Mouse (Mus musculus): ENCODE measurements around the gene Ilf3. TPM values are rescaled to one million over a fixed set of nuclear protein-coding genes. Genes with fewer than 3 reads are reported as not detected.

Gene Ilf3
- polyA plus RNA-seq, 1 experiment, result 209 TPM

GRCm38 (mm10) chr9:21438219-21438618, 70.5 kb downstream of the Ilf3 start:
- H3K27ac ChIP-seq (ENCODE audit: insufficient read depth, low read length), result no peak overlapping the region
- H3K27me3 ChIP-seq (ENCODE audit: control insufficient read depth, insufficient read depth, low read length, poor library complexity, severe bottlenecking), result no peaks in the 10 kb centered on the region
- H3K9ac ChIP-seq (ENCODE audit: low read depth, poor library complexity, severe bottlenecking), result no peak overlapping the region
- no peaks in the 10 kb centered on the region for H3K9me3 ChIP-seq (replicated peaks; ENCODE audit: control insufficient read depth, insufficient read depth, low read length, poor library complexity, severe bottlenecking)
- H3K36me3 ChIP-seq (ENCODE audit: control insufficient read depth, insufficient read depth, low read length, poor library complexity, severe bottlenecking), result no peaks in the 10 kb centered on the region
- peaks cover 19% of the 10 kb centered on the region for H3K4me1 ChIP-seq (ENCODE audit: control insufficient read depth, insufficient read depth, low read length)
- no peak overlapping the region for H3K4me3 ChIP-seq (ENCODE audit: low read depth, low read length)
- TF ChIP-seq CTCF (IDR thresholded peaks at IDR 0.05; ENCODE audit: low read depth, low read length) (no peak), EP300 (IDR thresholded peaks at IDR 0.05; ENCODE audit: insufficient read depth, low read depth, low read length) (no peak), POLR2A (IDR thresholded peaks at IDR 0.05; ENCODE audit: insufficient read depth, low read length) (no peak)

- Histone ChIP-seq H3K27me3 (ENCODE audit: control insufficient read depth, insufficient read depth, low read length, poor library complexity, severe bottlenecking) (no peaks in the 10 kb centered on the region), H3K9ac (ENCODE audit: low read depth, poor library complexity, severe bottlenecking) (no peak overlapping the region), H3K4me1 (ENCODE audit: control insufficient read depth, insufficient read depth, low read length) (peaks cover 19% of the 10 kb centered on the region), H3K27ac (ENCODE audit: insufficient read depth, low read length) (peak overlapping the region; percentile 15; the same call in 1 of the 2 replicates), H3K9me3 (replicated peaks; ENCODE audit: control insufficient read depth, insufficient read depth, low read length, poor library complexity, severe bottlenecking) (no peaks in the 10 kb centered on the region), H3K36me3 (ENCODE audit: control insufficient read depth, insufficient read depth, low read length, poor library complexity, severe bottlenecking) (no peaks in the 10 kb centered on the region), H3K4me3 (ENCODE audit: low read depth, low read length) (no peak overlapping the region)
- TF ChIP-seq EP300 (IDR thresholded peaks at IDR 0.05; ENCODE audit: insufficient read depth, low read depth, low read length) (no peak), POLR2A (IDR thresholded peaks at IDR 0.05; ENCODE audit: insufficient read depth, low read length) (no peak), CTCF (IDR thresholded peaks at IDR 0.05; ENCODE audit: low read depth, low read length) (no peak)
These were observed 71.8 kb downstream of the Ilf3 start for GRCm38 (mm10) chr9:21439456-21439855.

- no peak for TF ChIP-seq EP300 (IDR thresholded peaks at IDR 0.05; ENCODE audit: insufficient read depth, low read depth, low read length)
- no peak for TF ChIP-seq POLR2A (IDR thresholded peaks at IDR 0.05; ENCODE audit: insufficient read depth, low read length)
- no peak for TF ChIP-seq CTCF (IDR thresholded peaks at IDR 0.05; ENCODE audit: low read depth, low read length)
- Histone ChIP-seq H3K4me1 (ENCODE audit: control insufficient read depth, insufficient read depth, low read length) (peaks cover 19% of the 10 kb centered on the region), H3K4me3 (ENCODE audit: low read depth, low read length) (no peak overlapping the region), H3K27ac (ENCODE audit: insufficient read depth, low read length) (peak overlapping the region; percentile 71), H3K9me3 (replicated peaks; ENCODE audit: control insufficient read depth, insufficient read depth, low read length, poor library complexity, severe bottlenecking) (no peaks in the 10 kb centered on the region), H3K36me3 (ENCODE audit: control insufficient read depth, insufficient read depth, low read length, poor library complexity, severe bottlenecking) (no peaks in the 10 kb centered on the region), H3K9ac (ENCODE audit: low read depth, poor library complexity, severe bottlenecking) (no peak overlapping the region), H3K27me3 (ENCODE audit: control insufficient read depth, insufficient read depth, low read length, poor library complexity, severe bottlenecking) (no peaks in the 10 kb centered on the region)
These were observed 72.2 kb downstream of the Ilf3 start for GRCm38 (mm10) chr9:21439914-21440313.

- peaks cover 19% of the 10 kb centered on the region for H3K4me1 ChIP-seq (ENCODE audit: control insufficient read depth, insufficient read depth, low read length)
- H3K4me3 ChIP-seq (ENCODE audit: low read depth, low read length), result no peak overlapping the region
- peak overlapping the region; percentile 71 for H3K27ac ChIP-seq (ENCODE audit: insufficient read depth, low read length)
- H3K9me3 ChIP-seq (replicated peaks; ENCODE audit: control insufficient read depth, insufficient read depth, low read length, poor library complexity, severe bottlenecking), result no peaks in the 10 kb centered on the region
- no peaks in the 10 kb centered on the region for H3K27me3 ChIP-seq (ENCODE audit: control insufficient read depth, insufficient read depth, low read length, poor library complexity, severe bottlenecking)
- H3K36me3 ChIP-seq (ENCODE audit: control insufficient read depth, insufficient read depth, low read length, poor library complexity, severe bottlenecking), result no peaks in the 10 kb centered on the region
- TF ChIP-seq POLR2A (IDR thresholded peaks at IDR 0.05; ENCODE audit: insufficient read depth, low read length) (no peak), EP300 (IDR thresholded peaks at IDR 0.05; ENCODE audit: insufficient read depth, low read depth, low read length) (peak; percentile 29; the same call in 1 of the 2 replicates)
- no peak overlapping the region for H3K9ac ChIP-seq (ENCODE audit: low read depth, poor library complexity, severe bottlenecking)
These were observed 72.7 kb downstream of the Ilf3 start for GRCm38 (mm10) chr9:21440387-21440786.

- peaks cover 11% of the 10 kb centered on the region for H3K4me1 ChIP-seq (ENCODE audit: control insufficient read depth, insufficient read depth, low read length)
- no peaks in the 10 kb centered on the region for H3K27me3 ChIP-seq (ENCODE audit: control insufficient read depth, insufficient read depth, low read length, poor library complexity, severe bottlenecking)
- 0 out of 2 replicates have a peak overlapping the region, but pooled peaks have one; percentile 7 for H3K27ac ChIP-seq (ENCODE audit: insufficient read depth, low read length)
- no peak for TF ChIP-seq POLR2A (IDR thresholded peaks at IDR 0.05; ENCODE audit: insufficient read depth, low read length)
- no peak for TF ChIP-seq EP300 (IDR thresholded peaks at IDR 0.05; ENCODE audit: insufficient read depth, low read depth, low read length)
- no peak for TF ChIP-seq CTCF (IDR thresholded peaks at IDR 0.05; ENCODE audit: low read depth, low read length)
- no peaks in the 10 kb centered on the region for H3K9me3 ChIP-seq (replicated peaks; ENCODE audit: control insufficient read depth, insufficient read depth, low read length, poor library complexity, severe bottlenecking)
- H3K4me3 ChIP-seq (ENCODE audit: low read depth, low read length), result no peak overlapping the region
- no peak overlapping the region for H3K9ac ChIP-seq (ENCODE audit: low read depth, poor library complexity, severe bottlenecking)
- no peaks in the 10 kb centered on the region for H3K36me3 ChIP-seq (ENCODE audit: control insufficient read depth, insufficient read depth, low read length, poor library complexity, severe bottlenecking)
These were observed 76.2 kb downstream of the Ilf3 start for GRCm38 (mm10) chr9:21443853-21444252.

- H3K9me3 ChIP-seq (replicated peaks; ENCODE audit: control insufficient read depth, insufficient read depth, low read length, poor library complexity, severe bottlenecking), result no peaks in the 10 kb centered on the region
- TF ChIP-seq CTCF (IDR thresholded peaks at IDR 0.05; ENCODE audit: low read depth, low read length), result no peak
- TF ChIP-seq POLR2A (IDR thresholded peaks at IDR 0.05; ENCODE audit: insufficient read depth, low read length), result no peak
- no peak for TF ChIP-seq EP300 (IDR thresholded peaks at IDR 0.05; ENCODE audit: insufficient read depth, low read depth, low read length)
- H3K27me3 ChIP-seq (ENCODE audit: control insufficient read depth, insufficient read depth, low read length, poor library complexity, severe bottlenecking), result no peaks in the 10 kb centered on the region
- H3K36me3 ChIP-seq (ENCODE audit: control insufficient read depth, insufficient read depth, low read length, poor library complexity, severe bottlenecking), result no peaks in the 10 kb centered on the region
- H3K27ac ChIP-seq (ENCODE audit: insufficient read depth, low read length), result peak overlapping the region; percentile 15; the same call in 1 of the 2 replicates
- H3K4me3 ChIP-seq (ENCODE audit: low read depth, low read length), result no peak overlapping the region
- H3K4me1 ChIP-seq (ENCODE audit: control insufficient read depth, insufficient read depth, low read length), result peaks cover 8% of the 10 kb centered on the region
- H3K9ac ChIP-seq (ENCODE audit: low read depth, poor library complexity, severe bottlenecking), result no peak overlapping the region
These were observed 76.9 kb downstream of the Ilf3 start for GRCm38 (mm10) chr9:21444574-21444973.

Measured in ES-Bruce4 (cell line).